Mouse (Mus musculus): ENCODE measurements at regions not wholly inside any gene's neighbourhood (a gene's known extent, or its start where the extent isn't known, plus 50 kb on each side); places are given as distances from the start of the nearest gene placed in this dataset.

GRCm38 (mm10) chr8:30913664-30914063 is 2514.8 kb upstream of the 5930422O12Rik start:
- peak; percentile 69; the same call in 1 of the 2 replicates for ATAC-seq (ENCODE audit: low read depth)
- no peaks in the 10 kb centered on the region for H3K36me3 ChIP-seq (ENCODE audit: control insufficient read depth, insufficient read depth, low read length)
- no peaks in the 10 kb centered on the region; the same call in 1 of the 2 replicates for H3K9me3 ChIP-seq (ENCODE audit: control insufficient read depth, low read length)
- no peak overlapping the region for H3K27ac ChIP-seq (ENCODE audit: low read depth, low read length)
- H3K4me3 ChIP-seq (ENCODE audit: low read depth, low read length) = no peak overlapping the region
- no peaks in the 10 kb centered on the region for H3K27me3 ChIP-seq (ENCODE audit: control insufficient read depth, insufficient read depth, low read length)
- H3K4me2 ChIP-seq (ENCODE audit: low read depth, low read length) = 0 out of 2 replicates have a peak overlapping the region, but pooled peaks have one; percentile 9
- 34% methylated on average over 5 of the region's 5 CpGs for WGBS
- H3K9ac ChIP-seq (replicated peaks; ENCODE audit: low read depth, low read length) = no peak overlapping the region
- peaks cover 19% of the 10 kb centered on the region for H3K4me1 ChIP-seq (ENCODE audit: control insufficient read depth, insufficient read depth, low read length)

GRCm38 (mm10) chr8:30915127-30915526 is 2513.4 kb upstream of the 5930422O12Rik start:
- peak overlapping the region; percentile 50; the same call in 1 of the 2 replicates for H3K4me2 ChIP-seq (ENCODE audit: low read depth, low read length)
- H3K36me3 ChIP-seq (ENCODE audit: control insufficient read depth, insufficient read depth, low read length) = no peaks in the 10 kb centered on the region
- no peaks in the 10 kb centered on the region; the same call in 1 of the 2 replicates for H3K9me3 ChIP-seq (ENCODE audit: control insufficient read depth, low read length)
- H3K27ac ChIP-seq (ENCODE audit: low read depth, low read length) = peak overlapping the region; percentile 77
- peak overlapping the region; percentile 43; the same call in 1 of the 2 replicates for H3K9ac ChIP-seq (replicated peaks; ENCODE audit: low read depth, low read length)
- peaks cover 19% of the 10 kb centered on the region for H3K4me1 ChIP-seq (ENCODE audit: control insufficient read depth, insufficient read depth, low read length)
- 62% methylated on average over 7 of the region's 7 CpGs for WGBS
- no peak overlapping the region for H3K4me3 ChIP-seq (ENCODE audit: low read depth, low read length)
- no peak for ATAC-seq (ENCODE audit: low read depth)
- no peaks in the 10 kb centered on the region for H3K27me3 ChIP-seq (ENCODE audit: control insufficient read depth, insufficient read depth, low read length)

GRCm38 (mm10) chr8:30915601-30916171 is 2512.8 kb upstream of the 5930422O12Rik start:
- no peaks in the 10 kb centered on the region for H3K27me3 ChIP-seq (ENCODE audit: control insufficient read depth, insufficient read depth, low read length)
- H3K4me3 ChIP-seq (ENCODE audit: low read depth, low read length) = peak overlapping the region; percentile 25
- peak; percentile 87 for ATAC-seq (ENCODE audit: low read depth)
- peaks cover 19% of the 10 kb centered on the region for H3K4me1 ChIP-seq (ENCODE audit: control insufficient read depth, insufficient read depth, low read length)
- 6% methylated on average over 13 of the region's 13 CpGs for WGBS
- H3K9me3 ChIP-seq (ENCODE audit: control insufficient read depth, low read length) = no peaks in the 10 kb centered on the region; the same call in 1 of the 2 replicates
- peak overlapping the region; percentile 43 for H3K9ac ChIP-seq (replicated peaks; ENCODE audit: low read depth, low read length)
- H3K36me3 ChIP-seq (ENCODE audit: control insufficient read depth, insufficient read depth, low read length) = no peaks in the 10 kb centered on the region
- H3K27ac ChIP-seq (ENCODE audit: low read depth, low read length) = peak overlapping the region; percentile 77
- H3K4me2 ChIP-seq (ENCODE audit: low read depth, low read length) = peak overlapping the region; percentile 50

DNA sequence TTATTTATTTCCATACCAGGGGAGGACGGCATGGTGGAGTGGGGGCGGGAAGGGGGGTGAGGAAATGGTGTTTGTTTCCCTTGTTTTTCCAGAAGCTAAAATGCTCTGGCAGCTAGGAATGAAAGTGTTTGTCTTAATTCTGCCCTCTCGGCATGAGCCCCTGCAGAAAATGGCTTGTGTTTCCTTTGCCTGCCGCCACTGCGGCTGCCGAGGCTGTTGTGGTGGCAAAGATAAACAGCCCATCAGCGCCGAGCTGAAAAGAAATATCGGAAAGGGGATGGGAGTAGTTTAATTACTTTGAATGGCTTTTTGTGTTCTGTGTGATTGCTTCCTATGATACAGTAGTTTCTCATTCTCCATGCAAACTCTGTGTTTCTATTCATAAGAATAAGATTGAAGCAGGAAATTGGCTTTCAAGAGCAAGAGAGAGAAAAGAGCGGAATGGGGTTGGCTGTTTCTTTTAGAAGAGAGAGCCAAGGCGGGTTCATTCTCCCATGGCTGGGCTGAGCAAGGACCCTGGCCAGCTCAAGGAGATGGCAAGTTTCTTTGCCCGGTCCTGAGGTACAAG is 2512.2 kb upstream of the 5930422O12Rik start:
- H3K27me3 ChIP-seq (ENCODE audit: control insufficient read depth, insufficient read depth, low read length) = no peaks in the 10 kb centered on the region
- H3K36me3 ChIP-seq (ENCODE audit: control insufficient read depth, insufficient read depth, low read length) = no peaks in the 10 kb centered on the region
- no peaks in the 10 kb centered on the region; the same call in 1 of the 2 replicates for H3K9me3 ChIP-seq (ENCODE audit: control insufficient read depth, low read length)
- peak overlapping the region; percentile 77 for H3K27ac ChIP-seq (ENCODE audit: low read depth, low read length)
- peaks cover 19% of the 10 kb centered on the region for H3K4me1 ChIP-seq (ENCODE audit: control insufficient read depth, insufficient read depth, low read length)
- peak; percentile 66 for ATAC-seq (ENCODE audit: low read depth)
- 2% methylated on average over 12 of the region's 12 CpGs for WGBS
- peak overlapping the region; percentile 50 for H3K4me2 ChIP-seq (ENCODE audit: low read depth, low read length)
- peak overlapping the region; percentile 43 for H3K9ac ChIP-seq (replicated peaks; ENCODE audit: low read depth, low read length)
- peak overlapping the region; percentile 25 for H3K4me3 ChIP-seq (ENCODE audit: low read depth, low read length)

GRCm38 (mm10) chr8:30921451-30921850 is 2507.1 kb upstream of the 5930422O12Rik start:
- Histone ChIP-seq H3K9ac (replicated peaks; ENCODE audit: low read depth, low read length) (no peak overlapping the region), H3K9me3 (ENCODE audit: control insufficient read depth, low read length) (no peaks in the 10 kb centered on the region; the same call in 1 of the 2 replicates), H3K4me1 (ENCODE audit: control insufficient read depth, insufficient read depth, low read length) (peaks cover 4% of the 10 kb centered on the region; the same call in 1 of the 2 replicates), H3K4me2 (ENCODE audit: low read depth, low read length) (no peak overlapping the region), H3K27ac (ENCODE audit: low read depth, low read length) (no peak overlapping the region), H3K27me3 (ENCODE audit: control insufficient read depth, insufficient read depth, low read length) (no peaks in the 10 kb centered on the region), H3K4me3 (ENCODE audit: low read depth, low read length) (no peak overlapping the region), H3K36me3 (ENCODE audit: control insufficient read depth, insufficient read depth, low read length) (no peaks in the 10 kb centered on the region)
- no peak for ATAC-seq (ENCODE audit: low read depth)
- 64% methylated on average over 12 of the region's 12 CpGs for WGBS

DNA sequence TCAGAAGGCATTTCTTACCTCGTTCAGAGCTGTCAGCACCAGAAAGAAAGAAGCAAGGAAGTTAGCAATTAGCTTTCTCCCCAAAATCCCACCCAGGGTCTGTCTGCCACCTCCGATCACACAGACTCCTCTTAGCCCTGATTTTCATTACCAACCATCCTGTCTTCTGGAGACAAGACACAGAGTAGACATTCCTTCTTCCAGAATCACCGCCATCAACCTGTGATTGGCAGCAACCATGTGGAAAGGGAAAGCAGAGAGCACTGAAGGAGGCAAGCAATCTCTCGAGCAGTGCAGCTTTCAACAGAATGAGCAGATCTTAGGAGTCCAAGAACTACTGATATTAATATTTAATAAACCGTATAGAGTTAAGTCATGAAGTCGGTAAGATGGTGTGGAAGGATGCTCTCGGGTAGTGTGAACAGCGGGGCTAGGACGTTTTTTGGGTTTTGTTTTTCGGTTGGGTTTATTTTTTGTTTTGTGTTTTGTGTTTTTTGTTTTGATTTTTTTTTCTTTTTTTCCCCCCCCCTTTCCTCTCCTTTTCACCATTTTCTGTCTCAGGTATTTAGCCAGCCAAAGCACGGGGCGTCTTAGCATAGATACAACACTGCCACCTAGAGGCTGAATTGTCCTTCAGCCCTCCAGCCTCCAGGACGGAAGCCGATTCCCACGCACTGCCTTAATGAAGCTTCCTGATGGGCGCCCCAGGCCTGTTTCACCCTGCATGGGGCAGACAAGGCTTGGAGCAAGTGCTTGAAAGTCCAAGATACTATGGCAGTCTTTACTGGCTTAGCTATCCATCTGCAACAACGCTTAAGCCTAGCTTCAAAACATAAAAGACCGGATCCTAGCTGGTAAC is 2505.0 kb upstream of the 5930422O12Rik start:
- Histone ChIP-seq H3K27me3 (ENCODE audit: control insufficient read depth, insufficient read depth, low read length) (no peaks in the 10 kb centered on the region), H3K4me1 (ENCODE audit: control insufficient read depth, insufficient read depth, low read length) (0 out of 2 replicates have a peak, but pooled peaks cover 2% of the 10 kb centered on the region), H3K9me3 (ENCODE audit: control insufficient read depth, low read length) (no peaks in the 10 kb centered on the region; the same call in 1 of the 2 replicates), H3K4me3 (ENCODE audit: low read depth, low read length) (no peak overlapping the region), H3K27ac (ENCODE audit: low read depth, low read length) (peak overlapping the region; percentile 39; the same call in 1 of the 2 replicates), H3K4me2 (ENCODE audit: low read depth, low read length) (0 out of 2 replicates have a peak overlapping the region, but pooled peaks have one; percentile 21), H3K9ac (replicated peaks; ENCODE audit: low read depth, low read length) (no peak overlapping the region), H3K36me3 (ENCODE audit: control insufficient read depth, insufficient read depth, low read length) (no peaks in the 10 kb centered on the region)
- WGBS = 39% methylated on average over 18 of the region's 18 CpGs
- peak; percentile 93 for ATAC-seq (ENCODE audit: low read depth)

DNA sequence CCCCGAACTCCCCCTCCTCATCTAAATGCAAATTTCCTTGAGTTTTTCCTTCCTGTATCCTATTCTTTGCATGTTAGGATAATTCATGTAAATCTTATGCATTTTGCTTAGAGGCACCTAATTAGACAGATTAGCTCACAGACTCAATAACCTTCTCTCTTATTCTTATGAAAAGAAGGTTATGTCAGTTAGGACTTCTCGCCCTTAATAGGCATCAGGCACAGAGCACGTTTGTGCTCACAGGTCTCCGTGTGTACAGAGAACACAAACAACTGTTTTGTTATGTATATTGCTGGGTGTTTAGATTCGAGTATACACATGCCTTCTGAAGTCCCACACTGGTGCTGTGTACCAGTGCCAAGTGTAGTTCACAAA is 2504.4 kb upstream of the 5930422O12Rik start:
- WGBS = 18% methylated on average over 5 of the region's 5 CpGs

DNA sequence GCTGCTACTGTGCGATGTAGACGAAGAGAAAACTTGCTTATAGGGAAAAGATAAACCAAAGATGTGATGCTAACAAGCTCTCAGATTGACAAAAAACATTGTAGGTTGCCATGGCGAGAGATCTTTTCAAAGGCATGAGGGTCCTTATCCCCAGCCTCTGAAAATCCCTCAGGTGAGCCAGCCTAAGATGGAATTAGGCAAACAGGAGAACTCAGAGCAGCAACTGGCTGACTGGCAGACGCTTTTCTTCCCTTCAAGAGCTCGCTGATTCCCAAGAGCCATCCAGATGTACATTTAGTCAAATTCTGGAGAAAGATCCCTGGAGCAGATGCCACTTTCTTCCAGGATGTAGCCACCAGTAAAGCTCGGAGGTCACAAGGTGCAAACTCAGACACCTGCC is 2503.9 kb upstream of the 5930422O12Rik start:
- H3K27ac ChIP-seq (ENCODE audit: low read depth, low read length) = no peak overlapping the region
- H3K4me3 ChIP-seq (ENCODE audit: low read depth, low read length) = no peak overlapping the region
- ATAC-seq (ENCODE audit: low read depth) = no peak
- H3K36me3 ChIP-seq (ENCODE audit: control insufficient read depth, insufficient read depth, low read length) = no peaks in the 10 kb centered on the region
- H3K27me3 ChIP-seq (ENCODE audit: control insufficient read depth, insufficient read depth, low read length) = no peaks in the 10 kb centered on the region
- no peak overlapping the region for H3K9ac ChIP-seq (replicated peaks; ENCODE audit: low read depth, low read length)
- 62% methylated on average over 6 of the region's 6 CpGs for WGBS
- H3K4me1 ChIP-seq (ENCODE audit: control insufficient read depth, insufficient read depth, low read length) = 0 out of 2 replicates have a peak, but pooled peaks cover 2% of the 10 kb centered on the region
- no peaks in the 10 kb centered on the region for H3K9me3 ChIP-seq (ENCODE audit: control insufficient read depth, low read length)
- no peak overlapping the region for H3K4me2 ChIP-seq (ENCODE audit: low read depth, low read length)

More for the DNA sequence above, 2504.4 kb upstream of the 5930422O12Rik start:
- Histone ChIP-seq H3K27ac (ENCODE audit: low read depth, low read length) (no peak overlapping the region), H3K9me3 (ENCODE audit: control insufficient read depth, low read length) (no peaks in the 10 kb centered on the region), H3K4me2 (ENCODE audit: low read depth, low read length) (0 out of 2 replicates have a peak overlapping the region, but pooled peaks have one; percentile 21), H3K4me3 (ENCODE audit: low read depth, low read length) (no peak overlapping the region), H3K27me3 (ENCODE audit: control insufficient read depth, insufficient read depth, low read length) (no peaks in the 10 kb centered on the region), H3K4me1 (ENCODE audit: control insufficient read depth, insufficient read depth, low read length) (0 out of 2 replicates have a peak, but pooled peaks cover 2% of the 10 kb centered on the region), H3K9ac (replicated peaks; ENCODE audit: low read depth, low read length) (no peak overlapping the region), H3K36me3 (ENCODE audit: control insufficient read depth, insufficient read depth, low read length) (no peaks in the 10 kb centered on the region)
- peak; percentile 66 for ATAC-seq (ENCODE audit: low read depth)

All from neural tube, embryonic 14.5 days (tissue).